Mouse (Mus musculus) thymus, adult 2 months (tissue): ENCODE results near the gene Catsper2.

Experiments
- CTCF ChIP-seq: fragments of 200-500 bp; IDR thresholded peaks from 2 replicates; pipeline ENCODE4 v1.5.1; 2012; ENCODE audit warnings: mild to moderate bottlenecking, control low read depth, low read length, moderate library complexity, borderline replicate concordance; ENCODE audit not compliant: control insufficient read depth, poor library complexity, insufficient read depth; ENCODE audit errors: extremely low read depth
- POLR2A ChIP-seq: fragments of 200-500 bp; IDR thresholded peaks from 2 replicates; pipeline ENCODE4 v1.6.1; 2012; ENCODE audit warnings: mild to moderate bottlenecking, low read length, control low read depth, moderate library complexity; ENCODE audit not compliant: control insufficient read depth, poor library complexity, insufficient read depth; ENCODE audit errors: extremely low read depth

DNA sequence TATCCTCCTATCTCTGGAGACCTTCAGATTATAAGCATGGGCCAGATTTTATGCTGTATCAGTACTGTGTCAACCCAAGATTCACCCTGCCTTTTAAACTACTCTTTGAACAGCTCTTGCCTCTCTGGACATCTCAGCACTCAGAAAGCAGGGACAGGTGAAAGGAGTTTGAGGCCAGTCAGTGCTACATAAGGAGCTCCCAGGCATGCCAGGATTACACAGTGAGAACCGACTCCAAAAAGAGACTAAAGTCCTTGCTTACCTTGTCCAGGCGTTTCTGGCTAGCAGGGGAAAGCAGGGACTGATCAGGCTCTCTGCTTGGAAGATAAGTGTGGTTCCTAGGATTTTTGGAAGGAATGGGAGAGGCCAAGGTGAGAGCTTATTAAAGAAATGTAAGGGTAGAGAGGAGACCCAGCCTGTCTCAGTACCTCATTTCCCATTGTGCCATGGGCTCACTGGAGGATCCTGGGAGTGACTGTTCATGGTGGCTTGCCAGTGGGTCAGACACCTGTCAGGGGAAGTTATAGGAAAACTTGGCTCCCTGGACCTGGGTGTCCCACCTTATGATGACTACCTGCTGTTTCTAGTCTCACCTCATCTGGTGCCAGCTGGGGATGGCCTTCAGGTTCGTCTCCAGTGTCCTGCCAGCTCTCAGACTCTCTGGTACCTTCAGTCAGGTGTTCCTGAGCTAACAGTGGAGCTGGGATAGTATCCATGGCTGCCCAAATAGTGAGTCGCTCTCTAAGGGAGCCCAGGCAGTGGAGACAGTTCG, 27.4 kb upstream of the Catsper2 start:
- no peak for TF ChIP-seq CTCF
- no peak for TF ChIP-seq POLR2A
